Mouse (Mus musculus) testis, adult 2 months (tissue): ENCODE measurements around the gene Ptprcap. TPM values are rescaled to one million over a fixed set of nuclear protein-coding genes. Genes with fewer than 3 reads are reported as not detected.

Experiments
- H3K27ac ChIP-seq: fragments of 200-500 bp; 2 replicates; pipeline ENCODE4 v1.5.1; 2012; ENCODE audit warnings: low read depth, low read length; ENCODE audit not compliant: control insufficient read depth, insufficient read depth
- H3K27me3 ChIP-seq: fragments of 200-500 bp; 2 replicates; pipeline ENCODE4 v1.6.1; 2012; ENCODE audit warnings: mild to moderate bottlenecking, low read length, moderate library complexity; ENCODE audit not compliant: control insufficient read depth, insufficient read depth
- H3K36me3 ChIP-seq: fragments of 200-500 bp; 2 replicates; pipeline ENCODE4 v1.6.1; 2012; ENCODE audit warnings: mild to moderate bottlenecking, low read length; ENCODE audit not compliant: control insufficient read depth, insufficient read depth
- H3K4me1 ChIP-seq: fragments of 200-500 bp; 2 replicates; pipeline ENCODE4 v1.6.1; 2012; ENCODE audit warnings: low read length; ENCODE audit not compliant: control insufficient read depth, insufficient read depth
- H3K4me3 ChIP-seq: fragments of 200-500 bp; 2 replicates; pipeline ENCODE4 v1.5.1; 2012; ENCODE audit warnings: low read depth, mild to moderate bottlenecking, low read length, moderate library complexity, mixed read lengths; ENCODE audit not compliant: control insufficient read depth
- CTCF ChIP-seq: fragments of 200-500 bp; IDR thresholded peaks from 2 replicates; pipeline ENCODE4 v1.5.1; 2012; ENCODE audit warnings: low read depth, mild to moderate bottlenecking, inconsistent platforms, low read length, moderate library complexity; ENCODE audit not compliant: control insufficient read depth, insufficient read depth, insufficient replicate concordance
- POLR2A ChIP-seq: fragments of 200-500 bp; IDR thresholded peaks from 2 replicates; pipeline ENCODE4 v1.6.1; 2012; ENCODE audit warnings: low read depth, mild to moderate bottlenecking, inconsistent platforms, low read length, moderate library complexity; ENCODE audit not compliant: control insufficient read depth
- polyA plus RNA-seq: library from polyadenylated mRNA; depleted of rRNA; stranded (reverse); fragments of >200 nt; gene quantifications from 2 replicates; pipeline ENCODE4 v1.2.3, GENCODE M21; 2012

Gene Ptprcap
- polyA plus RNA-seq, 1 experiment, result 0.65 TPM

DNA sequence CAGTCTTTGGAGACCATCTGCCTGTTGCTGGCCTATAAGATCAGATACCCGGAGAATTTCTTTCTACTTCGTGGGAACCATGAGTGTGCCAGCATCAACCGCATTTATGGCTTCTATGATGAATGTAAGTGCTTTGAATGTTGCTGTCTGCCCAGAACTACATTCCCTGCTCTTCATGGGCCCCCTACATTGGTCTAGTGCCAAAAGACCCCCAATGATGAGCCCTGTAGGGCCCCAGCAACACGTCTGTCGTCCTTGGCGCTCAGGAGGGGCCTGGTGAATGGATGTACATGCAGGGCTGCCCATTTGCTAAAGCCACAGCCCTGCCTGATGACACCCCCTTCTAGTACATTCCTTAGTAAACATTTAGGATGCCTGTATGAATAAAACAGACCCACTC lies 39.7 kb downstream of the Ptprcap start:
- Histone ChIP-seq H3K4me3 (no peak overlapping the region), H3K4me1 (peaks cover 11% of the 10 kb centered on the region), H3K27me3 (no peaks in the 10 kb centered on the region), H3K27ac (no peak overlapping the region), H3K36me3 (no peaks in the 10 kb centered on the region)
- no peak for TF ChIP-seq CTCF
- no peak for TF ChIP-seq POLR2A

DNA sequence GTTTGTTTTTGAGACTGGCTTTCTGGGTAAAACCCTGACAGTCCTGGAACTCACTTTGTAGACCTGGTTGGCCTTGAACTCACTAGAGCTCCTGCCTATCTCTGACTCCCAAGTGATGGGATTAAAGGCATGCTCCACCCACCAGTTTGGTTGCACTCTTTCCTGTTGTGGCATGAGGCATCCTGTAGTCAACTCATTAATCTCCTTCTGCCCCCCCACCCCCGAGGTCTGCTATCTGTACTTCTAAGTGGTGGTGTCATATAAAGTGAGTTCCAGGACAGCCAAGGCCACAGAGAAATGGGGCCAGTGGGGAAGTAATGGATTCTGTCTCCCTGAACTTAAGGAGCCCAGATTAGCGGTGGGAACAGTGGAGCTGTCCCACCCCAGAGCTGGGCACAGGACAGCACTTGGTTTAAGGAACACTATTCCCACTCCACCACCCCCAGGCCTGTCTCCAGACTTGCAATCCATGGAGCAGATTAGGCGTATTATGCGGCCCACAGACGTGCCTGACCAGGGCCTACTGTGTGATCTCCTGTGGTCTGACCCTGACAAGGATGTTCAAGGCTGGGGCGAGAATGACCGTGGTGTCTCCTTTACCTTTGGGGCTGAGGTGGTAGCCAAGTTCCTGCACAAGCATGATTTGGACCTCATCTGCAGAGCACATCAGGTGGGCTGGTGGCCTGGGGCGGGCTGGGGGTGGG lies 40.8 kb downstream of the Ptprcap start:
- H3K4me3 ChIP-seq, result no peak overlapping the region
- TF ChIP-seq POLR2A, result no peak
- TF ChIP-seq CTCF, result no peak
- peaks cover 11% of the 10 kb centered on the region for H3K4me1 ChIP-seq
- no peak overlapping the region for H3K27ac ChIP-seq
- H3K36me3 ChIP-seq, result no peaks in the 10 kb centered on the region
- no peaks in the 10 kb centered on the region for H3K27me3 ChIP-seq

DNA sequence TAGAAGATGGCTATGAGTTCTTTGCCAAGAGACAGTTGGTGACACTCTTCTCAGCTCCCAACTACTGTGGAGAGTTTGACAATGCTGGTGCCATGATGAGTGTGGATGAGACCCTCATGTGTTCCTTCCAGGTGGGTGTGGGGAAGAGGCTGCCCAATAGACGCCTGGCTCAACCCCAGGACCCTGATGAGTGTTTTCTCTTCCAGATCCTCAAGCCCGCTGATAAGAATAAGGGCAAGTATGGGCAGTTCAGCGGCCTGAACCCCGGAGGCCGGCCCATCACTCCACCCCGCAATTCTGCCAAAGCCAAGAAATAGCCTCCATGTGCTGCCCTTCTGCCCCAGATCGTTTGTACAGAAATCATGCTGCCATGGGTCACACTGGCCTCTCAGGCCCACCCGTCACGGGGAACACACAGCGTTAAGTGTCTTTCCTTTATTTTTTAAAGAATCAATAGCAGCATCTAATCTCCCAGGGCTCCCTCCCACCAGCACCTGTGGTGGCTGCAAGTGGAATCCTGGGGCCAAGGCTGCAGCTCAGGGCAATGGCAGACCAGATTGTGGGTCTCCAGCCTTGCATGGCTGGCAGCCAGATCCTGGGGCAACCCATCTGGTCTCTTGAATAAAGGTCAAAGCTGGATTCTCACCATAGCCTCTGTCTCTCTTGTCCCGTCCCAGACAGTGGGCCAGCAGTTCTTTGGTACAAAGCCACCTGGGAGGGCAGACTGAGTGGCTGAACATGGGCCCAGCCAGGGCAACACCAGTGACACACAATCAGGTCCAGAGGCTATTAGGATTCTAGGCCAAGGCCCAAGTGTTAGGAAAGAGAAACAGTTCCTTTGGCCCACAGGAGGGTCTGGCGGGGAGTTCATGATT lies 41.6 kb downstream of the Ptprcap start:
- H3K4me1 ChIP-seq, result peaks cover 11% of the 10 kb centered on the region
- no peaks in the 10 kb centered on the region for H3K27me3 ChIP-seq
- TF ChIP-seq CTCF, result no peak
- TF ChIP-seq POLR2A, result no peak
- H3K4me3 ChIP-seq, result no peak overlapping the region
- H3K36me3 ChIP-seq, result no peaks in the 10 kb centered on the region
- no peak overlapping the region for H3K27ac ChIP-seq

DNA sequence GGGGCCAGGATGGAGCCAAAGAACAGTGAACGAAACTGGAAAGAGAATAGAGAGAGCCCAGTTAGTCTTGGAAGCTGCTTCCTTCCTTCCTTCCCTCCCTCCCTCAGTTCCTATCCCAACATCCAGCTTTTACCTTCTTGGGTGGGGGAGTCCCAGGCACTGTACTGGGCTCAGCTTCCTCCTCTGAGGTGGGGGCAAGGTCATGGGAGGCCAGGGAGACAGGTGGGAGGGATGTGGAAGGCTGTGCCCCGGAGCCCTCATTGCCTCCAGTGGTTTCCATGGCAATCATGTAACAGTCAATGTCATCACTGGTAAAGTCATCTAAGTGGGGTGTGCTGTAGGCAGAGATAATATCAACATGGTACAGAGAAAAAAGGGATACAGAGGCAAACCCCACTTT lies 42.6 kb downstream of the Ptprcap start:
- Histone ChIP-seq H3K4me1 (peaks cover 12% of the 10 kb centered on the region), H3K27ac (no peak overlapping the region), H3K36me3 (no peaks in the 10 kb centered on the region), H3K4me3 (no peak overlapping the region), H3K27me3 (no peaks in the 10 kb centered on the region)
- no peak for TF ChIP-seq POLR2A
- TF ChIP-seq CTCF, result no peak

DNA sequence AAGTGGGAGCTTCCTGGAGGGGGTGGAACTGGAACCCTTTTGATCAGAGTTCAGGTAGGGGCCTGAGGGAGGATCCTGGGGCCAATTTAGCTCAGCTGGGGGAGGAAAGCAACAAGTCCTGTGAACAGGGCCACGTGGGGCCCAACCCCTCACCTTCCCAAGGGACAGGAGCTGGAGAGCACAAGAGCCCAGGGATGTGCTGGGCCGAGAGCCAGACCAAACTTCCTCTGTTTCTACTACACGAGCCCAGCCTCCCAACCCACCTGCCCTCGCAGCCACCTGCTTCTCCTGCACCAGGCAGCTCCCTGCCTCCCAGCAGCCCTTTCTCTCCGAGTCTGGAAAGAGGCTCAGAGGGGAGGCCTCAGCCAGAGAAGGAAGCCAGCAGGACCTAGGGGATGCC lies 43.1 kb downstream of the Ptprcap start:
- Histone ChIP-seq H3K27ac (no peak overlapping the region), H3K36me3 (no peaks in the 10 kb centered on the region), H3K4me1 (peaks cover 16% of the 10 kb centered on the region), H3K4me3 (no peak overlapping the region), H3K27me3 (no peaks in the 10 kb centered on the region)
- TF ChIP-seq POLR2A (no peak), CTCF (no peak)

DNA sequence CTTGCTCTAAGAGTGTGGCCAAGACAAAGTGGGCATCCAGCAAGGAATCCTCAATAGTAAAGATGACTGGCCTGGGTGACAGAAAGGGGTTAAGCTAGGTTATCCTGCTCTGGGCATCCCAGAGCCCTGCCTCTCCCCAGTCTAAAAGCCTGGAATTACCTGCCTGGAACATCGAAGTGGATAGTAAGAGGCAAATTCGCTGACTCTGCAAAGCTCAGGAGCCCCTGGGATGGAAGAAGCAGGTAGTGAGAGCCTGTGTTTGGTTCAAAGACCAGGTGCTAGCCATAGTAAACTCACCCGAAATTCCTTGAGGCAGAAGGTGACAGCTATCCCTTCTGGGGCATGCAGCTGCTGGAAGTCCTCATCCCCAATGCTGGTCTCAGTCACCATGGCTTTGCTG lies 43.8 kb downstream of the Ptprcap start:
- no peak overlapping the region for H3K4me3 ChIP-seq
- H3K27ac ChIP-seq, result no peak overlapping the region
- no peaks in the 10 kb centered on the region for H3K36me3 ChIP-seq
- peaks cover 22% of the 10 kb centered on the region for H3K4me1 ChIP-seq
- TF ChIP-seq CTCF, result no peak
- H3K27me3 ChIP-seq, result no peaks in the 10 kb centered on the region

DNA sequence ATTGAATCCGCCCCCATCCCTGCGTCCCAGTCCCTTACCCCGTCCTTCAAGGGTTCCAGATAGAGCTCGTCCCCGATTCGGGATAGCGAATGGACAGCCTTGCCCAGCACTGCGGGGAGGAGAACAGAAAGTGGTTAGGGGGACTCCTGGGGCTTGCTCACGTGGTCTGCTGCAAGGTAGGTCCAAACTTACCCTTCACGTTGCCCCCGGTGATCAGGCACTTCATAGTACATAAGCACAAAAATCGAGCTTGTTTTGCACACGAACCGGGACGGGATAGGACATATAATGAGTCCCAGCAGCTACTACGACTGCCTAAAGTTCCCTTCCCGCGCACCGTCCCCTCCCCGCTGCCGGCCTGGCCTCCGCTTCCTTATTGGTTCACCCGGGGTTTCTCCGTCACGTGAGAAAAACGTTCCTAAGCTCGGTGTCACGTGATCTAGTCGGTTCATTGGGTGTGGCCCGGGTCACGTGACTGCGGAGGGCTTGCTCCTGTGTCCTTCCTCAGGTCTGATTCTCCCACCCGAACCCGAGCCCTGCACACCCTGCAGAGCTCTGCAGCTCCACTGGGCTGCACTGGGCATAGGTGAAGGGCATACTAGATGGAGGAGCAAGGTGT lies 48.0 kb downstream of the Ptprcap start, which contains the start of gene Rad9a:
TSS of gene Rad9a (minus strand) at position 372 of the 619 bp plus-strand sequence.
- peak; percentile 59; the same call in 1 of the 2 replicates for TF ChIP-seq POLR2A
- TF ChIP-seq CTCF, result no peak
- no peaks in the 10 kb centered on the region for H3K27me3 ChIP-seq

More for the DNA sequence above, 48.0 kb downstream of the Ptprcap start, which contains the start of gene Rad9a:
- Histone ChIP-seq H3K27ac (peak within 1 kb of the TSS; percentile 33; the same call in 1 of the 2 replicates), H3K4me1 (peaks cover 18% of the 10 kb centered on the region), H3K4me3 (peak within 1 kb of the TSS; percentile 89), H3K36me3 (no peaks in the 10 kb centered on the region)
